Mouse (Mus musculus) cortical plate, adult 2 months (tissue): ENCODE results near the gene Mad1l1.

Source experiments
- CTCF ChIP-seq: fragments of 200-500 bp; IDR thresholded peaks from 2 replicates; pipeline ENCODE4 v1.5.1; 2011; ENCODE audit warnings: mild to moderate bottlenecking, control low read depth, low read length; ENCODE audit not compliant: insufficient read depth; ENCODE audit errors: extremely low read depth
- POLR2A ChIP-seq: fragments of 200-500 bp; IDR thresholded peaks from 2 replicates; pipeline ENCODE4 v1.6.1; 2011; ENCODE audit warnings: mild to moderate bottlenecking, low read length, control low read depth; ENCODE audit not compliant: insufficient read depth; ENCODE audit errors: extremely low read depth

DNA sequence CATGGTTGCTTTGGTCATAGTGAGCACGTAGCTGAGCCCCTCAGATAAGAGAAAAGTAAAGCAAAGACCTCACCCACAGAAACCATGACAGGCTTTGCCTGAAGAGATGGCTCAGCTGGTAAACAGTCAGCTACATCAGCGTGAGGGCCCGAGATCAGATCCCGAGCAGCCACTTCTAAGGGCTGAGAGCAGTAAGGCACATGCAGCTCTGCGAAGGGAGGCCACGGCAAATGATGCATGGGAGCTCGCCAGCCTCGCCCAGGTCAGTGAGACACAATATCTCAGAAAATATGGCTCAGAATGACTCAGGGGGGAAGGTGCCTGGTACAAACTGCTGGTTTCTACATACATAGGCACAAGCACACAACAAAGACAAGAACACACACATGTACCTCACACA lies 143.8 kb downstream of the Mad1l1 start:
- no peak for TF ChIP-seq POLR2A
- TF ChIP-seq CTCF = no peak
